In genomic region chr6:58932515-58933188, GRCm38 (mm10) we compare ENCODE assay signal across 11 mouse cellular contexts. TPM values are rescaled to one million over a fixed set of nuclear protein-coding genes. Genes with fewer than 3 reads are reported as not detected.
DNase-seq lines count a peak whose midpoint lies in the region; ATAC-seq and TF ChIP-seq lines count a peak whose summit lies in the region.
"Had no signal": no experiment of that assay in that cellular context is flagged by ENCODE, and none has a peak within 500 bp of the region (broad histone marks: within the 10 kb centered on the region; RNA-seq: fewer than 3 reads in every experiment).

No protein-coding gene starts in this region.

- ATAC-seq in midbrain, embryonic 16.5 days = peak; percentile 75

- DNase-seq in left cerebral cortex, adult 2 months (ENCODE audit: extremely low spot score in 1 of 2, low spot score in 2 of 2) = peak in 1 of 2 experiments; percentile 27
- DNase-seq in left cerebral cortex, postnatal 4 days = no peak
- DNase-seq in hindbrain, embryonic 10.5 days (ENCODE audit: low spot score) = no peak
- DNase-seq in thymus, adult 2 months = no peak
- no peak for DNase-seq in adrenal gland, adult 2 months
- DNase-seq in lung, postnatal 25 days (ENCODE audit: low spot score) = no peak
- DNase-seq: lung, postnatal 10 days had no signal

- H3K27me3 ChIP-seq in hindbrain, embryonic 10.5 days (ENCODE audit: insufficient read depth, poor library complexity, severe bottlenecking) = no peaks in the 10 kb centered on the region
- no peaks in the 10 kb centered on the region for H3K27me3 ChIP-seq in midbrain, embryonic 16.5 days (ENCODE audit: control insufficient read depth, insufficient read depth, low read depth, low read length)
- no peaks in the 10 kb centered on the region for H3K27me3 ChIP-seq in thymus, adult 2 months (ENCODE audit: control insufficient read depth, insufficient read depth, low read length)

- whole genome bisulfite sequencing in hindbrain, embryonic 10.5 days = 85% methylated on average over 12 of the region's 12 CpGs
- 33% methylated on average over 12 of the region's 12 CpGs for WGBS in midbrain, embryonic 16.5 days
- WGBS in thymus, adult 2 months = 94% methylated on average over 12 of the region's 12 CpGs

- no peak overlapping the region for H3K4me3 ChIP-seq in left cerebral cortex, adult 2 months
- no peak overlapping the region for H3K4me3 ChIP-seq in cortical plate, adult 2 months (ENCODE audit: insufficient read depth, low read length)
- H3K4me3 ChIP-seq in hindbrain, embryonic 10.5 days = no peak overlapping the region
- no peak overlapping the region for H3K4me3 ChIP-seq in midbrain, embryonic 16.5 days (ENCODE audit: low read depth, low read length)
- no peak overlapping the region for H3K4me3 ChIP-seq in thymus, adult 2 months (ENCODE audit: control insufficient read depth, insufficient read depth, low read length)
- H3K4me3 ChIP-seq: heart, embryonic 10.5 days; myocyte had no signal

- peak overlapping the region; percentile 41 for H3K4me2 ChIP-seq in midbrain, embryonic 16.5 days (ENCODE audit: low read length)

- TF ChIP-seq POLR2A in cortical plate, adult 2 months (IDR thresholded peaks at IDR 0.05; ENCODE audit: extremely low read depth, insufficient read depth, low read length) = no peak
- no peak for TF ChIP-seq POLR2A in thymus, adult 2 months (IDR thresholded peaks at IDR 0.05; ENCODE audit: control insufficient read depth, extremely low read depth, insufficient read depth, low read length, poor library complexity)

- peak overlapping the region; percentile 86 for H3K27ac ChIP-seq in left cerebral cortex, adult 2 months
- peak overlapping the region; percentile 72; the same call in 1 of the 2 replicates for H3K27ac ChIP-seq in cortical plate, adult 2 months (ENCODE audit: insufficient read depth, low read length)
- H3K27ac ChIP-seq in hindbrain, embryonic 10.5 days = 0 out of 2 replicates have a peak overlapping the region, but pooled peaks have one; percentile 23
- H3K27ac ChIP-seq in midbrain, embryonic 16.5 days (ENCODE audit: low read length) = peak overlapping the region; percentile 73
- H3K27ac ChIP-seq in thymus, adult 2 months (ENCODE audit: control insufficient read depth, insufficient read depth, low read length) = no peak overlapping the region
- H3K27ac ChIP-seq: heart, embryonic 10.5 days had no signal

- H3K9me3 ChIP-seq in hindbrain, embryonic 10.5 days = no peaks in the 10 kb centered on the region
- H3K9me3 ChIP-seq in midbrain, embryonic 16.5 days (replicated peaks; ENCODE audit: control insufficient read depth, low read length, poor library complexity, severe bottlenecking) = no peaks in the 10 kb centered on the region
- H3K9me3 ChIP-seq: heart, embryonic 10.5 days had no signal

- intact Hi-C loops in left cerebral cortex, adult 2 months (cut with DNase I) = loop anchor here (1.0 to 5.0 kb wide), 2 partner anchors 26 to 90 kb away; partner anchors contain the start of gene Fam13a
- intact Hi-C loops in left cerebral cortex, postnatal 4 days (cut with DNase I) = no loop called here

- H3K36me3 ChIP-seq in hindbrain, embryonic 10.5 days = no peaks in the 10 kb centered on the region
- H3K36me3 ChIP-seq in midbrain, embryonic 16.5 days (ENCODE audit: control insufficient read depth, insufficient read depth, low read length) = no peaks in the 10 kb centered on the region
- no peaks in the 10 kb centered on the region for H3K36me3 ChIP-seq in thymus, adult 2 months (ENCODE audit: control insufficient read depth, insufficient read depth, low read length)

- H3K9ac ChIP-seq in midbrain, embryonic 16.5 days (ENCODE audit: low read depth, low read length) = no peak overlapping the region

- no peak for TF ChIP-seq CTCF in left cerebral cortex, adult 2 months (IDR thresholded peaks at IDR 0.05)
- TF ChIP-seq CTCF in cortical plate, adult 2 months (IDR thresholded peaks at IDR 0.05; ENCODE audit: extremely low read depth, insufficient read depth, low read length) = no peak
- no peak for TF ChIP-seq CTCF in thymus, adult 2 months (IDR thresholded peaks at IDR 0.05; ENCODE audit: borderline replicate concordance, control insufficient read depth, extremely low read depth, insufficient read depth, low read length, poor library complexity)

- H3K4me1 ChIP-seq in cortical plate, adult 2 months (ENCODE audit: control insufficient read depth, insufficient read depth, low read length) = peaks cover 15% of the 10 kb centered on the region
- H3K4me1 ChIP-seq in hindbrain, embryonic 10.5 days (replicated peaks) = peaks cover 27% of the 10 kb centered on the region
- peaks cover 20% of the 10 kb centered on the region for H3K4me1 ChIP-seq in midbrain, embryonic 16.5 days (ENCODE audit: control insufficient read depth, insufficient read depth, low read length)
- no peaks in the 10 kb centered on the region for H3K4me1 ChIP-seq in thymus, adult 2 months (replicated peaks; ENCODE audit: control insufficient read depth, insufficient read depth, low read length)

RNA-seq across cellular contexts. Expression of gene Nap1l5, which starts 25.8 kb away (rescaled TPM):
- 100 to 1,000 TPM; 337 to 344 TPM for total RNA-seq in left cerebral cortex, adult 2 months (2021)
- total RNA-seq in left cerebral cortex, postnatal 4 days (2021) = 10 to 100 TPM; 53.5 to 90.9 TPM
- 332 and 381 TPM in 2 replicates for polyA plus RNA-seq in cortical plate, adult 2 months (2012; rRNA removed)
- polyA plus RNA-seq in hindbrain, embryonic 10.5 days (2016; fragmentation: Nextera tagmentation; extraction: Ambion mirVana) = 7.5 and 20.1 TPM in 2 replicates
- polyA plus RNA-seq in midbrain, embryonic 16.5 days (2015; fragmentation: Nextera tagmentation; extraction: Ambion mirVana) = 310 and 365 TPM in 2 replicates
- 0.09 TPM in 1 of 2 replicates, not detected in the other for polyA plus RNA-seq in thymus, adult 2 months (2012; rRNA removed)
- 10 to 100 TPM; 26.0 to 34.5 TPM for total RNA-seq in adrenal gland, adult 2 months (2021)
- polyA plus RNA-seq in adrenal gland, adult 2 months (2012; rRNA removed) = 7.4 and 15.8 TPM in 2 replicates

Comparison
In these comparisons a context has a peak if more than half of its experiments do, and no peak if none do; other contexts are left out.
1. RNA of gene Nap1l5, which starts 25.8 kb away (polyA plus RNA-seq): 310 to 365 TPM in midbrain, embryonic 16.5 days and 332 to 381 TPM in cortical plate, adult 2 months; 7.5 to 20.1 TPM in hindbrain, embryonic 10.5 days, 7.4 to 15.8 TPM in adrenal gland, adult 2 months and 0.09 TPM in thymus, adult 2 months; every median in the first group is over 10 times any median in the second.